Mouse (Mus musculus) kidney, adult 2 months (tissue): Measurements from ENCODE around the gene C2cd4a.

Experiments
- CTCF ChIP-seq: fragments of 200-500 bp; conservative IDR thresholded peaks from 2 replicates; pipeline ENCODE4 v1.5.1; 2011; ENCODE audit warnings: low read depth, mild to moderate bottlenecking, control low read depth, low read length, moderate library complexity, mixed read lengths; ENCODE audit not compliant: insufficient read depth, insufficient read length
- POLR2A ChIP-seq: fragments of 200-500 bp; IDR thresholded peaks from one replicate; pipeline ENCODE4 v1.6.1; 2011; ENCODE audit warnings: low read depth, low read length, control low read depth

- TF ChIP-seq CTCF = no peak
- TF ChIP-seq POLR2A = no peak
These were observed 49.3 kb downstream of the C2cd4a start for GRCm38 (mm10) chr9:67782786-67783185.
